Mouse (Mus musculus) liver, postnatal 0 days (tissue): ENCODE measurements around the gene Gmnc.

Experiments
- CTCF ChIP-seq: sonication (generic); IDR thresholded peaks from 2 replicates; pipeline ENCODE4 v1.5.1; 2016; ENCODE audit warnings: antibody characterized with exemption, low read depth
- EP300 ChIP-seq: IDR thresholded peaks from 2 replicates; pipeline ENCODE4 v1.6.1; 2016; ENCODE audit warnings: antibody characterized with exemption, low read depth, mild to moderate bottlenecking

DNA sequence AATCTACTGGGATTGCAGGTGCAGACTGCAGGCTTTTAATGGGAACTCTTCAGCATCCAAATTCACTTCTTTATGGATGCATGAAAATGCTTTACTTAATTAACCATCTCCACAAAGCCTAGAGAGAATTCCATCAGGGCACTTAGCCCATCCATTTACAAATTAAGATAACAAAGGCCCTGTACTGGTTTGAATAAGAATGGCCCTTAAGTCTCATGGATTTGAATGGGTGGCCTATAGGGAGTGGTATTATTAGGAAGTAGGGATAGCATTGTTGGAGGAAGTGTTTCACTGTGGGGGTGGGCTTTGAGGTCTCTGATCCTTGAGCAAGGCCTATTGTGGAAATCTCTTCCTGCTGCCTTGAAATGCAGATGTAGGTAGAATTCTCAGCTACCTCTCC is 29.5 kb downstream of the Gmnc start:
- TF ChIP-seq CTCF, result no peak
- TF ChIP-seq EP300, result no peak
